Comparison of ENCODE assay signal across 19 mouse cellular contexts in the genomic region with DNA sequence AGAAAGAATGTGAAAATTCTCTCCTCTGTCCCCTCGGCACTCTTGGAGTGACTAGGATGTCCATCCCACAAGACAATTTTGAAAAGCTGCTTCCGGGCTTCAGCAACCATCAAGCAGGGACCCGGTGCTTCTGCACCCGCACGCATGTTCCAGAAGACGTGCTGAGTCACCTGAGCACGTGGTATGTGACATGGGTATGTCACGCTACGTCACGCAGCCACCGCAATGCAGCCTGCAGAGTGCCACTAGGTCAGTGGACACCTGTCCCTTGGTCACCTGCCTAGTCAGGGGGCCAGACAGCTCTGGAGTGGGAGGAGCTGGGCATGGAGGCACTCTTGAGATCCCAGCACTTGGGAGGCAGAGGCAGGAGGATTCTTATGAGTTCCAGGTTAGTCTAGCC. TPM values are rescaled to one million over a fixed set of nuclear protein-coding genes. Genes with fewer than 3 reads are reported as not detected.
DNase-seq lines count a peak whose midpoint lies in the region; ATAC-seq lines count a peak whose summit lies in the region.
"Had no signal": no experiment of that assay in that cellular context is flagged by ENCODE, and none has a peak within 500 bp of the region (broad histone marks: within the 10 kb centered on the region; RNA-seq: fewer than 3 reads in every experiment).

No protein-coding gene starts in this region.

- peaks cover 55% of the 10 kb centered on the region for H3K4me1 ChIP-seq in hindbrain, embryonic 10.5 days (replicated peaks)
- peaks cover 24% of the 10 kb centered on the region for H3K4me1 ChIP-seq in hindbrain, embryonic 12.5 days
- H3K4me1 ChIP-seq in midbrain, embryonic 10.5 days: peaks cover 38% of the 10 kb centered on the region
- H3K4me1 ChIP-seq in midbrain, embryonic 15.5 days: peaks cover 19% of the 10 kb centered on the region

- no peak for ATAC-seq in hindbrain, embryonic 12.5 days (ENCODE audit: low FRiP score)
- ATAC-seq in midbrain, embryonic 15.5 days (replicated peaks): no peak
- ATAC-seq: forebrain, embryonic 15.5 days; forebrain, postnatal 0 days had no signal

- no peaks in the 10 kb centered on the region for H3K27me3 ChIP-seq in hindbrain, embryonic 10.5 days (ENCODE audit: insufficient read depth, poor library complexity, severe bottlenecking)
- 0 out of 2 replicates have a peak, but pooled peaks cover 3% of the 10 kb centered on the region for H3K27me3 ChIP-seq in hindbrain, embryonic 12.5 days
- no peaks in the 10 kb centered on the region for H3K27me3 ChIP-seq in midbrain, embryonic 10.5 days (ENCODE audit: low read depth, poor library complexity, severe bottlenecking)
- no peaks in the 10 kb centered on the region for H3K27me3 ChIP-seq in midbrain, embryonic 15.5 days (replicated peaks)
- H3K27me3 ChIP-seq: embryonic facial prominence, embryonic 12.5 days; forebrain, embryonic 12.5 days; forebrain, embryonic 15.5 days had no signal

- H3K9me3 ChIP-seq in hindbrain, embryonic 10.5 days: no peaks in the 10 kb centered on the region
- no peaks in the 10 kb centered on the region for H3K9me3 ChIP-seq in hindbrain, embryonic 12.5 days (replicated peaks)
- no peaks in the 10 kb centered on the region for H3K9me3 ChIP-seq in midbrain, embryonic 10.5 days (replicated peaks)
- no peaks in the 10 kb centered on the region for H3K9me3 ChIP-seq in midbrain, embryonic 15.5 days
- H3K9me3 ChIP-seq: embryonic facial prominence, embryonic 10.5 days; embryonic facial prominence, embryonic 12.5 days; forebrain, embryonic 12.5 days; forebrain, embryonic 15.5 days had no signal

- H3K27ac ChIP-seq in hindbrain, embryonic 10.5 days: peak overlapping the region; percentile 46
- no peak overlapping the region for H3K27ac ChIP-seq in hindbrain, embryonic 12.5 days
- peak overlapping the region; percentile 50; the same call in 1 of the 2 replicates for H3K27ac ChIP-seq in midbrain, embryonic 10.5 days (replicated peaks)
- H3K27ac ChIP-seq in midbrain, embryonic 15.5 days: no peak overlapping the region
- H3K27ac ChIP-seq: embryonic facial prominence, embryonic 10.5 days; embryonic facial prominence, embryonic 12.5 days; forebrain, embryonic 12.5 days; forebrain, embryonic 15.5 days had no signal

- no peak overlapping the region for H3K9ac ChIP-seq in hindbrain, embryonic 12.5 days
- no peak overlapping the region for H3K9ac ChIP-seq in midbrain, embryonic 15.5 days
- H3K9ac ChIP-seq: embryonic facial prominence, embryonic 12.5 days; forebrain, embryonic 12.5 days; forebrain, embryonic 15.5 days; forebrain, postnatal 0 days had no signal

- no peak overlapping the region for H3K4me3 ChIP-seq in hindbrain, embryonic 10.5 days
- H3K4me3 ChIP-seq in hindbrain, embryonic 12.5 days: no peak overlapping the region
- no peak overlapping the region for H3K4me3 ChIP-seq in midbrain, embryonic 10.5 days
- H3K4me3 ChIP-seq in midbrain, embryonic 15.5 days: no peak overlapping the region
- H3K4me3 ChIP-seq: embryonic facial prominence, embryonic 10.5 days; embryonic facial prominence, embryonic 12.5 days; forebrain, embryonic 12.5 days; forebrain, embryonic 15.5 days had no signal

- H3K4me2 ChIP-seq in hindbrain, embryonic 12.5 days (replicated peaks): no peak overlapping the region
- no peak overlapping the region for H3K4me2 ChIP-seq in midbrain, embryonic 15.5 days
- H3K4me2 ChIP-seq: embryonic facial prominence, embryonic 12.5 days; forebrain, embryonic 12.5 days; forebrain, embryonic 15.5 days had no signal

- no peaks in the 10 kb centered on the region for H3K36me3 ChIP-seq in hindbrain, embryonic 10.5 days
- H3K36me3 ChIP-seq in hindbrain, embryonic 12.5 days: no peaks in the 10 kb centered on the region
- no peaks in the 10 kb centered on the region for H3K36me3 ChIP-seq in midbrain, embryonic 10.5 days
- no peaks in the 10 kb centered on the region for H3K36me3 ChIP-seq in midbrain, embryonic 15.5 days (replicated peaks)
- H3K36me3 ChIP-seq: embryonic facial prominence, embryonic 10.5 days; embryonic facial prominence, embryonic 12.5 days; forebrain, embryonic 12.5 days; forebrain, embryonic 15.5 days had no signal

- 94% methylated on average over 11 of the region's 11 CpGs for WGBS in hindbrain, embryonic 10.5 days
- WGBS in hindbrain, embryonic 12.5 days: 96% methylated on average over 11 of the region's 11 CpGs
- 94% methylated on average over 11 of the region's 11 CpGs for WGBS in midbrain, embryonic 10.5 days
- WGBS in midbrain, embryonic 15.5 days: 92% methylated on average over 11 of the region's 11 CpGs

- peak; percentile 68 for DNase-seq in cerebellum, adult 9-11 months
- no peak for DNase-seq in cerebellum, postnatal 25 days
- no peak for DNase-seq in hindbrain, embryonic 10.5 days (ENCODE audit: low spot score)
- DNase-seq in midbrain, embryonic 10.5 days (ENCODE audit: low spot score): no peak
- no peak for DNase-seq in thymus, postnatal 4 days
- DNase-seq: adrenal gland, adult 2 months; adrenal gland, postnatal 10 days; adrenal gland, postnatal 25 days; cerebellum, adult 11-12 months; cerebellum, adult 8-10 months; cerebellum, postnatal 14 days; forebrain, postnatal 0 days had no signal

RNA-seq across cellular contexts. Expression of a gene that starts 45.6 kb away (rescaled TPM):
- 2.2 and 4.2 TPM in 2 replicates for polyA plus RNA-seq in hindbrain, embryonic 10.5 days (2016; fragmentation: Nextera tagmentation; extraction: Ambion mirVana)
- 3.7 and 4.2 TPM in 2 replicates for polyA plus RNA-seq in hindbrain, embryonic 12.5 days (2016; fragmentation: Nextera tagmentation; extraction: Ambion mirVana)
- polyA plus RNA-seq in midbrain, embryonic 10.5 days (2016; fragmentation: Nextera tagmentation; extraction: Ambion mirVana): 2.8 and 3.5 TPM in 2 replicates
- 10.7 and 10.9 TPM in 2 replicates for polyA plus RNA-seq in midbrain, embryonic 15.5 days (2015; fragmentation: Nextera tagmentation; extraction: Ambion mirVana)
- polyA plus RNA-seq: C2C12 had no signal

Comparison
In these comparisons a context has a peak if more than half of its experiments do, and no peak if none do; other contexts are left out.
1. H3K27ac ChIP-seq: peak in hindbrain, embryonic 10.5 days (single experiment) and midbrain, embryonic 10.5 days (single experiment); none in hindbrain, embryonic 12.5 days (single experiment) and midbrain, embryonic 15.5 days (single experiment).